Mouse (Mus musculus) liver, embryonic 16.5 days (tissue): ENCODE measurements around the gene Slc8a3. TPM values are rescaled to one million over a fixed set of nuclear protein-coding genes. Genes with fewer than 3 reads are reported as not detected.

Source experiments
- ATAC-seq: fragments of 200-750 bp; cut with Nextera tagmentation; 2 replicates; pipeline ENCODE4 v1.8.0; 2017; ENCODE audit warnings: low read depth, mild to moderate bottlenecking, moderate number of reproducible peaks, moderate library complexity
- H3K27ac ChIP-seq: fragments of 300-500 bp; sonication (generic); 2 replicates; pipeline ENCODE4 v1.5.1; 2014; ENCODE audit warnings: mild to moderate bottlenecking, low read length
- H3K27me3 ChIP-seq: fragments of 300-500 bp; sonication (generic); 2 replicates; pipeline ENCODE4 v1.6.1; 2014; ENCODE audit warnings: low read depth, low read length, mixed read lengths; ENCODE audit not compliant: control insufficient read depth, insufficient read depth
- H3K36me3 ChIP-seq: fragments of 300-500 bp; sonication (generic); 2 replicates; pipeline ENCODE4 v1.6.1; 2014; ENCODE audit warnings: mild to moderate bottlenecking; ENCODE audit not compliant: control insufficient read depth, insufficient read depth
- H3K4me1 ChIP-seq: fragments of 300-500 bp; sonication (generic); 2 replicates; pipeline ENCODE4 v1.6.1; 2014; ENCODE audit warnings: low read depth, low read length, mixed read lengths; ENCODE audit not compliant: control insufficient read depth
- H3K4me2 ChIP-seq: fragments of 300-500 bp; sonication (generic); 2 replicates; pipeline ENCODE4 v1.6.1; 2014; ENCODE audit warnings: low read depth, low read length, mixed read lengths
- H3K4me3 ChIP-seq: fragments of 300-500 bp; sonication (generic); 2 replicates; pipeline ENCODE4 v1.5.1; 2014; ENCODE audit warnings: low read depth, mild to moderate bottlenecking, low read length
- H3K9ac ChIP-seq: fragments of 300-500 bp; sonication (generic); 2 replicates; pipeline ENCODE4 v1.6.1; 2014; ENCODE audit warnings: low read depth, low read length
- H3K9me3 ChIP-seq: fragments of 300-500 bp; sonication (generic); replicated peaks from 2 replicates; pipeline ENCODE4 v1.6.1; 2016; ENCODE audit warnings: low read length; ENCODE audit not compliant: control insufficient read depth
- WGBS: fragments of 180-500 bp; shearing (Covaris S2); extraction: QIAGEN DNeasy Blood & Tissue Kit; methylation state at CpG from one replicate; pipeline ENCODE4 v1.1.7; 2014; ENCODE audit not compliant: insufficient replicate concordance; 5-methylcytosine and 5-hydroxymethylcytosine counted together
- polyA plus RNA-seq: library from polyadenylated mRNA; unstranded; fragments of >200 nt; fragmentation: Nextera tagmentation; extraction: Ambion mirVana; gene quantifications from 2 replicates; pipeline ENCODE4 v1.2.1, GENCODE M21; 2015

Slc8a3 gene
- polyA plus RNA-seq, 1 experiment from 2014 or later = 0.04 TPM

DNA sequence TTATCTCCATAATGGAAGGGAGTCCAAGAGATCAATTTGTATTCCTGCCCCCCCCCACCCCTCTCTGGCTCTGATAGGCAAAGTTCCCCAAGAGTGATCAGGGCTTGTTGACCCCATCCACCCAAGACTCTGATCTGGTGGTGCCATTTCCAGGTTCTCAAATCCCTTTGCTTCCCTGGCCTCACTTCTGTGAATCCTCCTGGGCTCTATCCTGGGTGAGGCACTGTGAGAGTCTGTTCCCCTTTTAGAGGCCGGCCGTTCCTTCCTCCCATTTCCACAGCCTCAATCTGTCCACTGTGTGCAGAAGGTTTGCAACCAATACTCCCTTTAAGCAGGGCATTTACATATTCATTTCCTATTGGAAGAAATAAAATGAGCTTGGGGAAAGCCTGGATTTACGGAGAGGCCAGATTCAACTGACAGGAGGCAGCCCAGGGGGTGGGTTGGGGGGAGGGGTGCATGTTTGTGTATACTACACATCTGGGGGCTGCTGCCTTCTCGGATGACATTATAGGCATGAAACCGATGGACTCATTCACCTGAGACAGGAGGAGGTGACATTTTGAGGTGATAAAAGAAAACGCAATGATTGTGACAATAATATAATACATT, 106.9 kb downstream of the Slc8a3 start:
- H3K36me3 ChIP-seq = no peaks in the 10 kb centered on the region
- H3K4me2 ChIP-seq = no peak overlapping the region
- no peak overlapping the region for H3K4me3 ChIP-seq
- H3K27ac ChIP-seq = no peak overlapping the region
- no peaks in the 10 kb centered on the region for H3K9me3 ChIP-seq
- WGBS = 40% methylated on average over 6 of the region's 6 CpGs
- H3K9ac ChIP-seq = no peak overlapping the region
- ATAC-seq = no peak
- no peaks in the 10 kb centered on the region for H3K4me1 ChIP-seq
- H3K27me3 ChIP-seq = no peaks in the 10 kb centered on the region

DNA sequence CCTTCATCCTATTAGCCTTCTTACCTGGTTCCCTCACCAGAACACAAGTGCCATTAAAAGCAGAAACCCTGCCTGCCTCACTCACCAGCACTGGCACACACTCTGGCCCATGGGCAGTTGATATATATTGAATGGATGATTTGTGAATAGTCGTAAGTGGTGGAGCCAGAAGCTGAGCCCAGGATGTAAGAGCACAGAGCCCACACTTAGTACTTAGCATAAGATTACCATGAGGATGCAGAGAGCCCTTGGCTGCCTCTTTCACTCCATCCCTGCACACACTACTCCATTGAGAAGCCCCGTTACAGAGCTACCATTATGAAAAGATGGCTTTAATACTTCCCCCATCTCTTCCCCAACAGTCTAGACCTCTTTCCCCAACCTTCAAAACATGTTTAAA, 108.1 kb downstream of the Slc8a3 start:
- Histone ChIP-seq H3K4me1 (no peaks in the 10 kb centered on the region), H3K4me2 (no peak overlapping the region), H3K4me3 (no peak overlapping the region), H3K9ac (no peak overlapping the region), H3K27me3 (no peaks in the 10 kb centered on the region), H3K27ac (no peak overlapping the region), H3K9me3 (no peaks in the 10 kb centered on the region), H3K36me3 (no peaks in the 10 kb centered on the region)
- WGBS = 45% methylated on average over 2 of the region's 2 CpGs
- no peak for ATAC-seq

DNA sequence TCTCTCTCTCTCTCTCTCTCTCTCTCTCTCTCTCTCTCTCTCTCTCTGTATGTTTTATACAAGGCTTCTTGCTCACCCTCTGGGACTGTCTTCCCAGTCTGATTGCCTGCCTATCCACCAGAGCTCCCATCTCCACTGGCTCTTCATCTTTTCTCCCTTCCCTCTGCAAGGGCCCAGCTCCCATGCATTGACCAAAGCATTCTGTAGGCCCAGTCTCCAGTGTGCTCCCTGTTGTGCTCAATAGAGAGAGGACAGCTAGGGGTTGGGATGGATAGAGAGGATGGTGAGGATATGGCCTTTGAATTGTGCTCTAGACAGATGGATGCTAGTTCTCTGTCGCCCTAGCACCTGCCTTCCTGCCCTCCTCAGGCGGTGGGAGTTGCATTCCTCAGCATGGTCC, 109.7 kb downstream of the Slc8a3 start:
- no peaks in the 10 kb centered on the region for H3K9me3 ChIP-seq
- H3K27me3 ChIP-seq = no peaks in the 10 kb centered on the region
- no peaks in the 10 kb centered on the region for H3K36me3 ChIP-seq
- no peak for ATAC-seq
- 35% methylated on average over 2 of the region's 2 CpGs for WGBS
- H3K9ac ChIP-seq = no peak overlapping the region
- no peak overlapping the region for H3K4me3 ChIP-seq
- H3K4me2 ChIP-seq = no peak overlapping the region
- no peaks in the 10 kb centered on the region for H3K4me1 ChIP-seq
- H3K27ac ChIP-seq = no peak overlapping the region

DNA sequence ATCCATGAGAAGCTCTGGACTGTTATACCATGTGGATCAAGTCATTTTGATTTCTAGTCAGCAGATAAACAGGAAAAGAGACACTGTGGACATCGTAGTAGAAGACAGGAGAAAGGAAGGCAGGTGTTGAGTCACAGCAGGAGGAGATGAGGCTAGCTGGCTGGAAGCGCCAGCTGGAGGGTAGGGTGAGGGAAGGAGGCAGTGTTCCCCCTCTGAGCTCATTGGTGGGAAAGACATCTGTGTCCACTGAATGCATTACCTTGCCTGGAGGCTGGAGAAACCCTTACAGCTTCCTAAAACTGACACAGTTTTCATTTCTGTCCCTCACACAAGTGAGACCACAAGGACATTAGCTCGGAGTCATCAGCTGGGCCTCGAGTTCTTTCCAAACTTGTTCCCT, 113.6 kb downstream of the Slc8a3 start:
- no peaks in the 10 kb centered on the region for H3K36me3 ChIP-seq
- H3K27me3 ChIP-seq = no peaks in the 10 kb centered on the region
- H3K4me2 ChIP-seq = no peak overlapping the region
- WGBS = 43% methylated on average over 4 of the region's 4 CpGs
- H3K27ac ChIP-seq = no peak overlapping the region
- ATAC-seq = no peak
- H3K4me3 ChIP-seq = no peak overlapping the region
- no peaks in the 10 kb centered on the region for H3K4me1 ChIP-seq
- no peak overlapping the region for H3K9ac ChIP-seq
- H3K9me3 ChIP-seq = no peaks in the 10 kb centered on the region

DNA sequence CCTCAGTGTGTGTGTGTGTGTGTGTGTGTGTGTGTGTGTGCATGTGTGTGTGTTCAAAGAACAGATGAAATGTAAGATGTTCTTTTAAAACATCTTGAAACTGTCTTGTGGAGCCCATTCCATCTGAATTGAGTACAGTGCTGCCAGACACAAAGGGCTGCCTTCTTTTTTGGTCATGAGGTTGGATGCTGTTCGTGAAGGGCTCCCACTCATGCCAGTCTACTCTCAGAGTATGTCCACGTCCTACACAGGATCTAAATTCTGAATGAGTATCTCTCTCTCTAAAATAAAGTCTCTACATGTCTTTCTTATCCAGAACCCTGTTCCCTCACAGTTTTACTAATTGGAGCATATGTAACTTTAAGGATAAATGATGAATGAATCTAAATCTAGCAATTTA, 124.4 kb downstream of the Slc8a3 start:
- Histone ChIP-seq H3K4me1 (no peaks in the 10 kb centered on the region), H3K27ac (no peak overlapping the region), H3K9ac (no peak overlapping the region), H3K36me3 (no peaks in the 10 kb centered on the region), H3K4me2 (no peak overlapping the region), H3K9me3 (no peaks in the 10 kb centered on the region), H3K27me3 (no peaks in the 10 kb centered on the region), H3K4me3 (no peak overlapping the region)
- no peak for ATAC-seq
- 24% methylated on average over 2 of the region's 2 CpGs for WGBS

DNA sequence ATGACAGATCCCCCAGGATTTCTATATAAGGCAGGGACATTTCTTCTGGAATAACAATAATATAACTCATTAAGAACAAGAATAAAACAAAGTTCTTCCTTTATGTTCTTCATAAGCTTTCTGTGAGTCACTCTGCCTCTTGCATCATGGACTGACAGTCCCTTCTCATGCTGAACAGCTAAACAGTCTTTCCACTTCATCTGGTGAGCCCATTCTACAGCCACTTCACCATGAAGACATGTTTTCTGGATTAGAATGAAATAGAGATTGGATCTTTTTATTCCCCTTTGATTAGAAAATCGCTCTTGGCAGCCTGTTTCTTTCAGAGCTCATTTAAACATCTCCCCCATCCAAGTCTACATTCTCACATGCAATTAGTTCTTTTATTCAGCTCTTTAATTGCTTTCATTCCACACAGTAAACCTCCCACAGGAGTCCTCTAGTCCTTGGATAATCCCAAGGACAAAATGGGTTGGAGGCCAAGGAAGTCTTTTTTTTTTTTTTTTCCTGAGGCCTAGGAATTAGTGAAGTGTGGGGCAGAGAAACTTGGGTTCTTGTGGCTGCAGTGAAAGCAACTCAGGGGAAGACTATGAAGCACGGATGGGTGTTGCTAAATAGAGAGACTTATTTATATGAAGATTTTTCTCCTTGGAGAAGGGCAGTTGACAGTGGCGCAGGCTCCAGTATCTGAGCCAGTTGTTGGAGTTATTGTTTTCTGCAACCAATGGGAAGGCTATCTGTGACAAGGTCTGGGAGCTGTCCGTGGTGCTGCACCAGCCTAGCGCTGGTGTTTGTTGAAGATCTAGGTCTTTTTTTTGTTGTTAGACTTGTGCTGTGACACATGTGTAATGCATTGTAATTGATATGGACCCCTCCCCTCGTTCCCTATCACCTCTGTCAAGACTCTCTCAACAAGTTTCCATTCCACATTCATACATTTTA, 127.1 kb downstream of the Slc8a3 start:
- 15% methylated on average over 6 of the region's 6 CpGs for WGBS
- ATAC-seq = no peak

DNA sequence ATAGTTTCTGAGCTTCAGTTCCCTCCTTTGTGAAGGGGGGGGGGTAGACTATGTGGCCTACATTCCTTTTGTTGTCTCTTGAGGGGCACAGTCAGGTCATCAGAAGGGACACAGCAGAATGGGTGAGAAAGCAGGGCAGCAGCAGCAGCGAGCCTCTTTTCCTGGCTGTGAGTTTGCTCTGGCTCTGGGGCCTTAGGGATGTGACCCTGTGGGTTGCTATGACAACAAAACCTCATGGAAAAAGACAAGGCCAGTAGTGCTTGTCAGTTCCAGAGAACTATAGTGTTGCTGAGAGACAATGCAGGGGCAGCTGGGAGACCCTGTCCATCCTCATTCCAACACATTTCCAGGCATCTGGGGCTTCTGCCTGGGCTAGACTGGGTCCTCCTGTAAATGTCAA, 129.8 kb downstream of the Slc8a3 start:
- ATAC-seq = no peak
- Histone ChIP-seq H3K9ac (no peak overlapping the region), H3K36me3 (no peaks in the 10 kb centered on the region), H3K27me3 (no peaks in the 10 kb centered on the region), H3K4me1 (no peaks in the 10 kb centered on the region; the same call in 1 of the 2 replicates), H3K4me2 (no peak overlapping the region), H3K27ac (no peak overlapping the region), H3K9me3 (no peaks in the 10 kb centered on the region), H3K4me3 (no peak overlapping the region)
- WGBS = 4% methylated on average over 1 of the region's 1 CpGs

More for the DNA sequence above, 127.1 kb downstream of the Slc8a3 start:
- no peak overlapping the region for H3K9ac ChIP-seq
- H3K36me3 ChIP-seq = no peaks in the 10 kb centered on the region
- no peak overlapping the region for H3K4me2 ChIP-seq
- H3K9me3 ChIP-seq = no peaks in the 10 kb centered on the region
- no peaks in the 10 kb centered on the region for H3K4me1 ChIP-seq
- no peak overlapping the region for H3K4me3 ChIP-seq
- no peaks in the 10 kb centered on the region for H3K27me3 ChIP-seq
- no peak overlapping the region for H3K27ac ChIP-seq

DNA sequence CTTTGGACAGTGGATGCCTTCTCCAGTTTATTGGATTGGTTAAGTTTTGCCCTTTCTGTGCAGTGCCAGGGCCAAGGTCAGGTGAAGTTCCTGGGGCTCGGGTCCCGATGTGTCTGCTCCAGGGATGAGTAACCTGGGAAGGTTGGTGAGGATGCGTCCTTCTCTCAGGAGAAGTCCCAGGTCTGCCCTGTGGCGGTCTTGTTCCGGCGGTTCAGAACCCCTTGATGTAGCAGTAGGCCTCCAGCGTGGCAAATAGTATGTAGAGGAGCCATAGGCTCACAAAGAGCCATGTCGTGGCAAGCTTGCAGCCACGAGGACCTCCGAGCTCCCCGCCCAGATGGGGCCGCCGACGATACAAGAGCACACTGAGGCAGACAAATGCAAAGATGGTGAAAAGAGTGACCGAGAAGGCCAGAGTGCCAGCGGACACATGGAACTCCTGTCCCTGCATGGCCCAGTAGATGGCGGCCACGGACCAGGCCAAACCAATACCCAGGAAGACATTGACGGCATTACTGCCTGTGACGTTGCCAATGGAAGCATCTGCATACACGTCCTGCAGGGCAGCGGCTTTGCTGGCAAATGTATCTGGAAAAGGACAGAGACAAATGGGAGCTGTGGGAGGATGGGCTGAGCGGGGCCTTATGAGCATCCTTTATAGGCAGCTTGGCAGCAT, 133.6 kb downstream of the Slc8a3 start:
- Histone ChIP-seq H3K9me3 (no peaks in the 10 kb centered on the region), H3K27ac (no peak overlapping the region)

More for the DNA sequence above, 133.6 kb downstream of the Slc8a3 start:
- ATAC-seq = 0 out of 2 replicates have a peak, but pooled peaks have one; percentile 37
- Histone ChIP-seq H3K27me3 (no peaks in the 10 kb centered on the region), H3K9ac (no peak overlapping the region), H3K36me3 (no peaks in the 10 kb centered on the region), H3K4me1 (no peaks in the 10 kb centered on the region; the same call in 1 of the 2 replicates), H3K4me2 (no peak overlapping the region), H3K4me3 (no peak overlapping the region)
- 28% methylated on average over 23 of the region's 23 CpGs for WGBS
